Mouse (Mus musculus): ENCODE measurements around the gene Mylk4.

The Mylk4 gene

GRCm38 (mm10) chr13:32712568-32712967, 71.2 kb downstream of the Mylk4 start:
- DNase-seq (ENCODE audit: low read depth in 2 of 2, low spot score in 2 of 2): no peak

- no peak for DNase-seq (ENCODE audit: low read depth in 2 of 2, low spot score in 2 of 2)
These were observed 75.9 kb downstream of the Mylk4 start for GRCm38 (mm10) chr13:32707894-32708293.

GRCm38 (mm10) chr13:32706651-32707288, 77.0 kb downstream of the Mylk4 start:
- DNase-seq (ENCODE audit: low read depth in 2 of 2, low spot score in 2 of 2): no peak

GRCm38 (mm10) chr13:32705315-32705714, 78.4 kb downstream of the Mylk4 start:
- no peak for DNase-seq (ENCODE audit: low read depth in 2 of 2, low spot score in 2 of 2)

GRCm38 (mm10) chr13:32704911-32705310, 78.8 kb downstream of the Mylk4 start:
- no peak for DNase-seq (ENCODE audit: low read depth in 2 of 2, low spot score in 2 of 2)

GRCm38 (mm10) chr13:32701564-32701963, 82.2 kb downstream of the Mylk4 start:
- DNase-seq (ENCODE audit: low read depth in 2 of 2, low spot score in 2 of 2): no peak

GRCm38 (mm10) chr13:32699376-32699775, 84.4 kb downstream of the Mylk4 start:
- DNase-seq (ENCODE audit: low read depth in 2 of 2, low spot score in 2 of 2): no peak

- DNase-seq (ENCODE audit: low read depth in 2 of 2, low spot score in 2 of 2): no peak
These were observed 84.8 kb downstream of the Mylk4 start for GRCm38 (mm10) chr13:32698956-32699355.

- DNase-seq (ENCODE audit: low read depth in 2 of 2, low spot score in 2 of 2): no peak
These were observed 89.8 kb downstream of the Mylk4 start for GRCm38 (mm10) chr13:32693886-32694455.

- DNase-seq (ENCODE audit: low read depth in 2 of 2, low spot score in 2 of 2): no peak
These were observed 91.2 kb downstream of the Mylk4 start for GRCm38 (mm10) chr13:32692563-32692962.

- no peak for DNase-seq (ENCODE audit: low read depth in 2 of 2, low spot score in 2 of 2)
These were observed 93.5 kb downstream of the Mylk4 start for GRCm38 (mm10) chr13:32690279-32690678.

- peak; percentile 3 to 21 for DNase-seq (ENCODE audit: low read depth in 2 of 2, low spot score in 2 of 2)
These were observed 102.8 kb downstream of the Mylk4 start for GRCm38 (mm10) chr13:32680868-32681515.

GRCm38 (mm10) chr13:32680121-32680551, 103.6 kb downstream of the Mylk4 start:
- no peak for DNase-seq (ENCODE audit: low read depth in 2 of 2, low spot score in 2 of 2)

GRCm38 (mm10) chr13:32678998-32679397, 104.8 kb downstream of the Mylk4 start:
- DNase-seq (ENCODE audit: low read depth in 2 of 2, low spot score in 2 of 2): no peak

- no peak for DNase-seq (ENCODE audit: low read depth in 2 of 2, low spot score in 2 of 2)
These were observed 113.0 kb downstream of the Mylk4 start for GRCm38 (mm10) chr13:32670782-32671181.

- no peak for DNase-seq (ENCODE audit: low read depth in 2 of 2, low spot score in 2 of 2)
These were observed 115.5 kb downstream of the Mylk4 start for GRCm38 (mm10) chr13:32668296-32668695.

- DNase-seq (ENCODE audit: low read depth in 2 of 2, low spot score in 2 of 2): no peak
These were observed 116.4 kb downstream of the Mylk4 start for GRCm38 (mm10) chr13:32667386-32667785.

GRCm38 (mm10) chr13:32662041-32662440, 121.7 kb downstream of the Mylk4 start:
- DNase-seq (ENCODE audit: low read depth in 2 of 2, low spot score in 2 of 2): no peak

GRCm38 (mm10) chr13:32660294-32660693, 123.5 kb downstream of the Mylk4 start:
- DNase-seq (ENCODE audit: low read depth in 2 of 2, low spot score in 2 of 2): no peak

- no peak for DNase-seq (ENCODE audit: low read depth in 2 of 2, low spot score in 2 of 2)
These were observed 124.5 kb downstream of the Mylk4 start for GRCm38 (mm10) chr13:32659271-32659670.

- no peak for DNase-seq (ENCODE audit: low read depth in 2 of 2, low spot score in 2 of 2)
These were observed 126.2 kb downstream of the Mylk4 start for GRCm38 (mm10) chr13:32657583-32657982.
